In the genomic region with DNA sequence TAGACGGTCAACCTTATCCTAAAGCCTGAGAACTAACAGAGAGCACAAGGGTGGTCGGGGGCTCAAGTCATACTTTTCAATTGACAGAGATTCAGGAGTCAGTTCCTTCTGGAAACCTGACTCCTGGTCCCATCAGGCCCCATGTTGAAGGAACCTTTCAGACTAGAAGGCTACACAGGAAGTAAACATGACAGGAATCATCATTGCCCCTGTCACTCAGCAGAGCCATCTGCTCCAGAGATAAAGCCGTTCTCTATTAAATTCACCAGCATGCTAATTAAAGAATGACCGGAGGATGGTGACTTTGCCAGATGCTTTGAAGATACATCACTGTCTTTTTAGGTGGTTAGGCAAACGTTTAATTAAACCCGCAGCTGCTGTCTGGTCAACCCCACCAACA, we compare ENCODE assay signal across 11 mouse cellular contexts.
"Had no signal": no experiment of that assay in that cellular context is flagged by ENCODE, and none has a peak within 500 bp of the region (broad histone marks: within the 10 kb centered on the region; RNA-seq: fewer than 3 reads in every experiment).

No protein-coding gene starts in this region.

- H3K4me2 ChIP-seq: kidney, embryonic 15.5 days; limb, embryonic 12.5 days; midbrain, embryonic 15.5 days; neural tube, embryonic 13.5 days had no signal

- H3K27ac ChIP-seq: kidney, embryonic 15.5 days; limb, embryonic 12.5 days; liver, embryonic 14.5 days; midbrain, embryonic 15.5 days; neural tube, embryonic 13.5 days had no signal

- DNase-seq: kidney, postnatal 14 days; liver; lung, adult 18-20 months; right cerebral cortex, adult 18-20 months; right cerebral cortex, postnatal 25 days; thymus, postnatal 36 days had no signal

- H3K4me1 ChIP-seq: midbrain, embryonic 15.5 days; neural tube, embryonic 13.5 days had no signal

- H3K4me3 ChIP-seq: kidney, embryonic 15.5 days; limb, embryonic 12.5 days; midbrain, embryonic 15.5 days; neural tube, embryonic 13.5 days had no signal

- H3K27me3 ChIP-seq: kidney, embryonic 15.5 days; limb, embryonic 12.5 days; midbrain, embryonic 15.5 days; neural tube, embryonic 13.5 days had no signal

- H3K9ac ChIP-seq: kidney, embryonic 15.5 days; limb, embryonic 12.5 days; liver, embryonic 14.5 days; midbrain, embryonic 15.5 days; neural tube, embryonic 13.5 days had no signal

- H3K9me3 ChIP-seq: kidney, embryonic 15.5 days; limb, embryonic 12.5 days; midbrain, embryonic 15.5 days; neural tube, embryonic 13.5 days had no signal

- H3K36me3 ChIP-seq: kidney, embryonic 15.5 days; limb, embryonic 12.5 days; midbrain, embryonic 15.5 days; neural tube, embryonic 13.5 days had no signal

- ATAC-seq: midbrain, embryonic 15.5 days had no signal
